26 mouse cellular contexts compared by ENCODE assay signal in genomic region chr2:33833902-33834301, GRCm38 (mm10). TPM values are rescaled to one million over a fixed set of nuclear protein-coding genes. Genes with fewer than 3 reads are reported as not detected.
A peak's percentile ranks its signal among the peaks of the same experiment; 100 is the strongest.
DNase-seq lines count a peak whose midpoint lies in the region; ATAC-seq lines count a peak whose summit lies in the region.
"Had no signal": no experiment of that assay in that cellular context is flagged by ENCODE, and none has a peak within 500 bp of the region (broad histone marks: within the 10 kb centered on the region; RNA-seq: fewer than 3 reads in every experiment).

No protein-coding gene starts in this region.

- WGBS in embryonic facial prominence, embryonic 10.5 days = 58% methylated on average over 1 of the region's 1 CpGs
- 39% methylated on average over 1 of the region's 1 CpGs for WGBS in embryonic facial prominence, embryonic 11.5 days
- WGBS in embryonic facial prominence, embryonic 14.5 days = 59% methylated on average over 1 of the region's 1 CpGs
- 62% methylated on average over 1 of the region's 1 CpGs for WGBS in limb, embryonic 11.5 days
- 88% methylated on average over 1 of the region's 1 CpGs for WGBS in kidney, embryonic 16.5 days

- H3K27me3 ChIP-seq in embryonic facial prominence, embryonic 10.5 days (replicated peaks; ENCODE audit: low read depth, poor library complexity, severe bottlenecking) = no peaks in the 10 kb centered on the region
- no peaks in the 10 kb centered on the region for H3K27me3 ChIP-seq in embryonic facial prominence, embryonic 11.5 days (ENCODE audit: control insufficient read depth, insufficient read depth, low read length)
- H3K27me3 ChIP-seq in embryonic facial prominence, embryonic 14.5 days (replicated peaks; ENCODE audit: control insufficient read depth, insufficient read depth, low read length) = no peaks in the 10 kb centered on the region
- no peaks in the 10 kb centered on the region for H3K27me3 ChIP-seq in limb, embryonic 11.5 days (ENCODE audit: control insufficient read depth, insufficient read depth, low read length)
- H3K27me3 ChIP-seq in kidney, embryonic 16.5 days (ENCODE audit: insufficient read depth, low read length) = no peaks in the 10 kb centered on the region
- H3K27me3 ChIP-seq: embryonic facial prominence, embryonic 15.5 days; heart, embryonic 15.5 days; hindbrain, embryonic 13.5 days had no signal

- H3K36me3 ChIP-seq in embryonic facial prominence, embryonic 10.5 days (replicated peaks) = peaks cover 51% of the 10 kb centered on the region
- H3K36me3 ChIP-seq in embryonic facial prominence, embryonic 11.5 days (replicated peaks; ENCODE audit: control insufficient read depth, insufficient read depth, low read depth, low read length) = no peaks in the 10 kb centered on the region
- peaks cover 19% of the 10 kb centered on the region for H3K36me3 ChIP-seq in embryonic facial prominence, embryonic 14.5 days (ENCODE audit: control insufficient read depth, insufficient read depth, low read length)
- 0 out of 2 replicates have a peak, but pooled peaks cover 2% of the 10 kb centered on the region for H3K36me3 ChIP-seq in limb, embryonic 11.5 days (ENCODE audit: control insufficient read depth, insufficient read depth, low read length)
- H3K36me3 ChIP-seq in kidney, embryonic 16.5 days (ENCODE audit: insufficient read depth, low read length) = peaks cover 10% of the 10 kb centered on the region

- no peak overlapping the region for H3K4me3 ChIP-seq in embryonic facial prominence, embryonic 10.5 days
- no peak overlapping the region for H3K4me3 ChIP-seq in embryonic facial prominence, embryonic 11.5 days (ENCODE audit: low read depth, low read length)
- H3K4me3 ChIP-seq in embryonic facial prominence, embryonic 14.5 days (ENCODE audit: low read depth, low read length) = no peak overlapping the region
- H3K4me3 ChIP-seq in limb, embryonic 11.5 days (ENCODE audit: low read depth, low read length) = no peak overlapping the region
- no peak overlapping the region for H3K4me3 ChIP-seq in kidney, embryonic 16.5 days (ENCODE audit: low read length)
- H3K4me3 ChIP-seq: embryonic facial prominence, embryonic 15.5 days; heart, embryonic 12.5 days; heart, embryonic 15.5 days; hindbrain, embryonic 10.5 days; hindbrain, embryonic 13.5 days had no signal

- H3K9me3 ChIP-seq in embryonic facial prominence, embryonic 10.5 days = no peaks in the 10 kb centered on the region
- no peaks in the 10 kb centered on the region for H3K9me3 ChIP-seq in embryonic facial prominence, embryonic 11.5 days (replicated peaks; ENCODE audit: control insufficient read depth, low read length)
- no peaks in the 10 kb centered on the region for H3K9me3 ChIP-seq in embryonic facial prominence, embryonic 14.5 days (ENCODE audit: control insufficient read depth, low read length)
- H3K9me3 ChIP-seq in limb, embryonic 11.5 days (ENCODE audit: control insufficient read depth, low read length) = no peaks in the 10 kb centered on the region
- no peaks in the 10 kb centered on the region for H3K9me3 ChIP-seq in kidney, embryonic 16.5 days (ENCODE audit: low read length)
- H3K9me3 ChIP-seq: embryonic facial prominence, embryonic 15.5 days; heart, embryonic 12.5 days; heart, embryonic 15.5 days; hindbrain, embryonic 10.5 days; hindbrain, embryonic 13.5 days had no signal

- peaks cover 27% of the 10 kb centered on the region for H3K4me1 ChIP-seq in embryonic facial prominence, embryonic 10.5 days
- no peaks in the 10 kb centered on the region for H3K4me1 ChIP-seq in embryonic facial prominence, embryonic 11.5 days (ENCODE audit: control insufficient read depth, insufficient read depth, low read length)
- peaks cover 10% of the 10 kb centered on the region; the same call in 1 of the 2 replicates for H3K4me1 ChIP-seq in embryonic facial prominence, embryonic 14.5 days (ENCODE audit: control insufficient read depth, insufficient read depth, low read length)
- H3K4me1 ChIP-seq in limb, embryonic 11.5 days (ENCODE audit: control insufficient read depth, insufficient read depth, low read length) = peaks cover 23% of the 10 kb centered on the region
- H3K4me1 ChIP-seq in kidney, embryonic 16.5 days (ENCODE audit: insufficient read depth, low read length) = peaks cover 3% of the 10 kb centered on the region; the same call in 1 of the 2 replicates
- H3K4me1 ChIP-seq: heart, embryonic 15.5 days had no signal

- no peak overlapping the region for H3K4me2 ChIP-seq in embryonic facial prominence, embryonic 11.5 days (ENCODE audit: low read depth, low read length)
- H3K4me2 ChIP-seq in embryonic facial prominence, embryonic 14.5 days (ENCODE audit: low read depth, low read length) = no peak overlapping the region
- no peak overlapping the region; the same call in 1 of the 2 replicates for H3K4me2 ChIP-seq in limb, embryonic 11.5 days (ENCODE audit: low read depth, severe bottlenecking)
- H3K4me2 ChIP-seq in kidney, embryonic 16.5 days (replicated peaks; ENCODE audit: low read depth, low read length) = no peak overlapping the region
- H3K4me2 ChIP-seq: embryonic facial prominence, embryonic 15.5 days; heart, embryonic 12.5 days; heart, embryonic 15.5 days; hindbrain, embryonic 13.5 days had no signal

- H3K27ac ChIP-seq in embryonic facial prominence, embryonic 10.5 days (replicated peaks) = peak overlapping the region; percentile 70
- peak overlapping the region; percentile 35; the same call in 1 of the 2 replicates for H3K27ac ChIP-seq in embryonic facial prominence, embryonic 11.5 days (replicated peaks; ENCODE audit: low read depth, low read length)
- 0 out of 2 replicates have a peak overlapping the region, but pooled peaks have one; percentile 13 for H3K27ac ChIP-seq in embryonic facial prominence, embryonic 14.5 days (replicated peaks; ENCODE audit: low read depth, low read length)
- peak overlapping the region; percentile 72 for H3K27ac ChIP-seq in limb, embryonic 11.5 days (replicated peaks; ENCODE audit: low read depth, low read length)
- H3K27ac ChIP-seq in kidney, embryonic 16.5 days (ENCODE audit: low read length) = no peak overlapping the region
- H3K27ac ChIP-seq: embryonic facial prominence, embryonic 15.5 days; heart, embryonic 15.5 days; hindbrain, embryonic 10.5 days; hindbrain, embryonic 13.5 days had no signal

- no peak for ATAC-seq in embryonic facial prominence, embryonic 11.5 days (replicated peaks; ENCODE audit: insufficient number of reproducible peaks, low FRiP score, low TSS enrichment, low read depth)
- no peak for ATAC-seq in embryonic facial prominence, embryonic 14.5 days (ENCODE audit: low read depth)
- no peak for ATAC-seq in limb, embryonic 11.5 days (ENCODE audit: insufficient number of reproducible peaks, low FRiP score, low TSS enrichment, low read depth)
- no peak for ATAC-seq in kidney, embryonic 16.5 days (ENCODE audit: low FRiP score, low TSS enrichment)
- ATAC-seq: CD4-positive, CD25-positive, alpha-beta regulatory T cell, adult 4 months; forebrain, embryonic 14.5 days; forebrain, postnatal 0 days; hindbrain, embryonic 16.5 days had no signal

- no peak overlapping the region for H3K9ac ChIP-seq in embryonic facial prominence, embryonic 11.5 days (replicated peaks; ENCODE audit: low read length)
- no peak overlapping the region for H3K9ac ChIP-seq in embryonic facial prominence, embryonic 14.5 days (ENCODE audit: low read depth, low read length)
- H3K9ac ChIP-seq in limb, embryonic 11.5 days (ENCODE audit: low read length) = no peak overlapping the region
- H3K9ac ChIP-seq in kidney, embryonic 16.5 days (replicated peaks; ENCODE audit: low read length) = no peak overlapping the region
- H3K9ac ChIP-seq: embryonic facial prominence, embryonic 15.5 days; forebrain, postnatal 0 days; heart, embryonic 12.5 days; heart, embryonic 15.5 days; hindbrain, embryonic 13.5 days had no signal

- peak; percentile 54 for DNase-seq in embryonic facial prominence, embryonic 10.5 days (ENCODE audit: low spot score)
- peak; percentile 83 for DNase-seq in embryonic facial prominence, embryonic 11.5 days (ENCODE audit: low spot score)
- peak; percentile 59 for DNase-seq in embryonic facial prominence, embryonic 14.5 days (ENCODE audit: low spot score)
- peak; percentile 59 for DNase-seq in limb, embryonic 11.5 days (ENCODE audit: low spot score)
- no peak for DNase-seq in adrenal gland, adult 18-20 months (ENCODE audit: low spot score in 2 of 2)
- no peak for DNase-seq in thymus, postnatal 4 days
- no peak for DNase-seq in natural killer cell, adult 2 months (ENCODE audit: low spot score in 2 of 2)
- DNase-seq: adrenal gland, adult 8-10 months; adrenal gland, postnatal 25 days; cerebellum, adult 18-20 months; cerebellum, adult 9-10 months; cerebellum, postnatal 14 days; forebrain, postnatal 0 days; gastrocnemius, postnatal 25 days; heart, adult 18-20 months; heart, postnatal 10 days; heart, postnatal 36 days had no signal

RNA-seq across cellular contexts. Expression of gene Mvb12b, which starts 53.8 kb away (rescaled TPM):
- 14.4 and 16.1 TPM in 2 replicates for polyA plus RNA-seq in embryonic facial prominence, embryonic 10.5 days (2016; fragmentation: Nextera tagmentation; extraction: Ambion mirVana)
- 23.3 and 25.6 TPM in 2 replicates for polyA plus RNA-seq in embryonic facial prominence, embryonic 11.5 days (2014; fragmentation: Nextera tagmentation; extraction: Ambion mirVana)
- polyA plus RNA-seq in embryonic facial prominence, embryonic 14.5 days (2014; fragmentation: Nextera tagmentation; extraction: Ambion mirVana) = 14.1 and 16.3 TPM in 2 replicates
- 16.9 and 18.5 TPM in 2 replicates for polyA plus RNA-seq in limb, embryonic 11.5 days (2014; fragmentation: Nextera tagmentation; extraction: Ambion mirVana)
- polyA plus RNA-seq in kidney, embryonic 16.5 days (2015; fragmentation: Nextera tagmentation; extraction: Ambion mirVana) = 14.2 and 16.4 TPM in 2 replicates
- 10 to 100 TPM; 17.4 to 21.9 TPM for total RNA-seq in adrenal gland, adult 18-20 months (2021)

Comparison
In these comparisons a context has a peak if more than half of its experiments do, and no peak if none do; other contexts are left out.
1. DNase-seq: peak in embryonic facial prominence, embryonic 10.5 days (single experiment), embryonic facial prominence, embryonic 11.5 days (single experiment), embryonic facial prominence, embryonic 14.5 days (single experiment) and limb, embryonic 11.5 days (single experiment); none in adrenal gland, adult 18-20 months (0 of 2), thymus, postnatal 4 days (single experiment) and natural killer cell, adult 2 months (0 of 2).